Mouse (Mus musculus) heart, embryonic 12.5 days (tissue): Measurements from ENCODE around the gene Csk. TPM values are rescaled to one million over a fixed set of nuclear protein-coding genes. Genes with fewer than 3 reads are reported as not detected.

Experiments
- ATAC-seq: fragments of 200-750 bp; cut with Nextera tagmentation; 2 replicates; pipeline ENCODE4 v1.8.0; 2017; ENCODE audit warnings: moderate TSS enrichment, moderate library complexity; ENCODE audit not compliant: insufficient number of reproducible peaks, low FRiP score
- H3K27ac ChIP-seq: fragments of 300-500 bp; sonication (generic); 2 replicates; pipeline ENCODE4 v1.5.1; 2016; ENCODE audit warnings: mild to moderate bottlenecking, moderate library complexity; ENCODE audit not compliant: poor library complexity, severe bottlenecking
- H3K27me3 ChIP-seq: fragments of 300-500 bp; sonication (generic); replicated peaks from 2 replicates; pipeline ENCODE4 v1.6.1; 2016; ENCODE audit warnings: mild to moderate bottlenecking, moderate library complexity
- H3K36me3 ChIP-seq: fragments of 300-500 bp; sonication (generic); 2 replicates; pipeline ENCODE4 v1.6.1; 2016; ENCODE audit warnings: mild to moderate bottlenecking, moderate library complexity
- H3K4me1 ChIP-seq: fragments of 300-500 bp; sonication (generic); replicated peaks from 2 replicates; pipeline ENCODE4 v1.6.1; 2016; ENCODE audit warnings: mild to moderate bottlenecking
- H3K4me2 ChIP-seq: fragments of 300-500 bp; sonication (generic); 2 replicates; pipeline ENCODE4 v1.6.1; 2016; ENCODE audit warnings: mild to moderate bottlenecking, moderate library complexity
- H3K4me3 ChIP-seq: fragments of 300-500 bp; sonication (generic); 2 replicates; pipeline ENCODE4 v1.5.1; 2016; ENCODE audit warnings: mild to moderate bottlenecking
- H3K9ac ChIP-seq: fragments of 300-500 bp; sonication (generic); 2 replicates; pipeline ENCODE4 v1.6.1; 2016; ENCODE audit warnings: mild to moderate bottlenecking, moderate library complexity
- H3K9me3 ChIP-seq: fragments of 300-500 bp; sonication (generic); replicated peaks from 2 replicates; pipeline ENCODE4 v1.6.1; 2016; ENCODE audit warnings: mild to moderate bottlenecking, moderate library complexity
- WGBS: fragments of 180-500 bp; shearing (Covaris S2); methylation state at CpG from one replicate; pipeline ENCODE4 v1.1.7; 2016; 5-methylcytosine and 5-hydroxymethylcytosine counted together
- polyA plus RNA-seq: library from polyadenylated mRNA; unstranded; fragments of >200 nt; fragmentation: Nextera tagmentation; extraction: Ambion mirVana; gene quantifications from 2 replicates; pipeline ENCODE4 v1.2.1, GENCODE M21; 2016

Csk gene
- polyA plus RNA-seq, 1 experiment from 2014 or later: 16.4 TPM

DNA sequence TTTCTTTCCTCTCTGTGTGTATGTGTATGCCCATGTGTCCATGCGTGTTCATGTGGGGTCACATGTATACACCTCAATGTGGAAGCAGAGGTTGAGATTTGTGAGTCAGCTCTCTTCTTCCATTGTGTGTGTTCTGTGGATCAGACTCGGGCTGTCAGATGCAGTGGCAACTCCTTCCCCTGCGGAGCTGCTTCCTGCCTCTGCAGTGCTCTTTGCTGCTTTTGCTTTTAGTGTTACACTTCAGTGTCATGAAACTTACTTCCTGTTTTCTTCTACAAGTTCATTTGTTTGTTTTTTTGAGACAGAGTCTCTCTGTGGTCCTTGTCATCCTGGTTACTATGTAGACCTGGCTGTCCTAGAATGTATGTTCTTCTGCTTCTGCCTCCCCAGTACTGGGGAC is 68.4 kb downstream of the Csk start:
- peaks cover 73% of the 10 kb centered on the region for H3K36me3 ChIP-seq

DNA sequence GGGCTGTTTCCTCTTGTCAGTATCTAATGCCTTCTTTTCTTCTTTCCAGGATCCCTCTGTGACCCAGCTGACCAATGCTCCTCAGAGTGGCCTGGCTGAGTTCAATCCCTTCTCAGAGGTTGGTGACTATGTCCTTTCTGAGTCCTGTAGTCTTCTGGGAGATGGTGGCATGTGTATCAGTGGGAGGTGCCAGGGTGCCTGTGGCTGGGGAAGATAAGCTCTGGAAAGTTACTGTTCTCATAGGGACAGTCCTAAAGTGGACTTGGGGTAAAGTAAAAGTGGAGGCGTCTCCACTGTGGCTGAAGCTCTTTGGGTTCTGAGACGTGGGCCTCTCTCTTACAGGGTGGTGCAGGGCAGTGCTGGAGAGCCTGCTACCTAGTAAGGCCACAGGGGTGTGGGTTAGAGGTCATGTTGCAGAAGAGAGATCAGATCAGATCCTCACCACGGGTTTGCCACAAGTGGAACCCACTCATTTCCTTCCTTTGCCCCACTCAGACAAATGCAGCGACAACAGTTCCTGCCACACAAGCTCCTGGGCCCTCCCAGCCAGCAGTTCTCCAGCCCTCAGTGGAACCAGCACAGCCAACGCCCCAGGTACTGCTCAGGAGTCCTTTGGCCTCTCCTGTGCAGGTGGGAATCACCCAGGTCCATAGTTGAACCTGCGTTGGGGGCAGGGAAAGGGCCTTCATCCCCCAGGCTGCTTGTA is 76.1 kb downstream of the Csk start:
- ATAC-seq: 0 out of 2 replicates have a peak, but pooled peaks have one; percentile 11
- peaks cover 62% of the 10 kb centered on the region for H3K36me3 ChIP-seq
- no peaks in the 10 kb centered on the region for H3K9me3 ChIP-seq

More for the DNA sequence above, 68.4 kb downstream of the Csk start:
- H3K9ac ChIP-seq: no peak overlapping the region
- 80% methylated on average over 3 of the region's 3 CpGs for WGBS
- no peak for ATAC-seq
- no peaks in the 10 kb centered on the region for H3K27me3 ChIP-seq
- peaks cover 3% of the 10 kb centered on the region; the same call in 1 of the 2 replicates for H3K4me1 ChIP-seq
- no peak overlapping the region for H3K4me3 ChIP-seq
- H3K4me2 ChIP-seq: no peak overlapping the region
- no peak overlapping the region for H3K27ac ChIP-seq
- H3K9me3 ChIP-seq: no peaks in the 10 kb centered on the region

More for the DNA sequence above, 76.1 kb downstream of the Csk start:
- H3K4me2 ChIP-seq: no peak overlapping the region
- H3K4me3 ChIP-seq: no peak overlapping the region
- H3K27ac ChIP-seq: no peak overlapping the region
- H3K4me1 ChIP-seq: 0 out of 2 replicates have a peak, but pooled peaks cover 5% of the 10 kb centered on the region
- WGBS: 66% methylated on average over 6 of the region's 6 CpGs
- no peak overlapping the region for H3K9ac ChIP-seq
- no peaks in the 10 kb centered on the region for H3K27me3 ChIP-seq

Other genes starting within 250 kb of the Csk start
- 19.4 and 20.2 TPM in 2 replicates for gene Ppcdc, start 213.5 kb downstream of the Csk start, polyA plus RNA-seq
- gene Scamp5, start 185.6 kb downstream of the Csk start, polyA plus RNA-seq: 11.8 and 12.3 TPM in 2 replicates
- gene Rpp25, start 149.6 kb downstream of the Csk start, polyA plus RNA-seq: 12.9 and 14.2 TPM in 2 replicates
- 1,377 and 1,385 TPM in 2 replicates for gene Cox5a, start 132.4 kb downstream of the Csk start, polyA plus RNA-seq
- gene Fam219b, start 116.1 kb downstream of the Csk start, polyA plus RNA-seq: 12.8 TPM in 2 replicates
- gene Mpi, start 100.9 kb downstream of the Csk start, polyA plus RNA-seq: 75.6 and 82.6 TPM in 2 replicates
- 52.5 and 55.6 TPM in 2 replicates for gene Scamp2, start 92.7 kb downstream of the Csk start, polyA plus RNA-seq
- gene Ulk3, start 64.2 kb downstream of the Csk start, polyA plus RNA-seq: 18.1 and 19.5 TPM in 2 replicates
- not detected in 2 replicates for gene Cplx3, start 47.4 kb downstream of the Csk start, polyA plus RNA-seq
- gene Lman1l, start 32.9 kb downstream of the Csk start, polyA plus RNA-seq: not detected in 2 replicates
- not detected in 2 replicates for gene Cyp1a2, start 30.1 kb upstream of the Csk start, polyA plus RNA-seq
- not detected in 2 replicates for gene Cyp1a1, start 34.3 kb upstream of the Csk start, polyA plus RNA-seq
- 21.2 and 21.3 TPM in 2 replicates for gene Edc3, start 54.9 kb upstream of the Csk start, polyA plus RNA-seq
- 67.0 and 68.1 TPM in 2 replicates for gene Clk3, start 112.2 kb upstream of the Csk start, polyA plus RNA-seq
- gene Arid3b, start 183.2 kb upstream of the Csk start, polyA plus RNA-seq: 27.0 and 29.8 TPM in 2 replicates